Mouse (Mus musculus): Measurements from ENCODE around the gene Plekhb2.

The Plekhb2 gene

DNA sequence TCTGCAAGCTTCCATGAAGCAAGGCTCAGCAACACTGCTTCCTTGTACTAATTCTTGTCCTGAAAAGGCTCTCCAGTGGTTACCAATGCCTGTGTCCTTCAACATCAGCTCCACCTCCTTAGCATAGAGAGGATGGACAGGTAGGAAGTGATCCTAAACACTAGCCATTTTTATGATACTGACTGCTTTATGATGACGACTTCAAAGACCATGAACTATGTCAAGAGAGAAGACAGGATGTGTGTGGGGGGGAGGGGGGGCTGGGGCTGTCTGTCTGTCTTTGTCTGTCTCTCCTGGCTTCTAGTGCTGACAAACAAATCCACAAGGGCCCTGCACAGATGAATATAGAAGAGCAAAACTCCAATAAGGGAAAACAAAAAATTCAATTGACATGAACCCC lies 18.4 kb upstream of the Plekhb2 start:
- DNase-seq (ENCODE audit: low spot score in 2 of 2), result no peak

- no peak for DNase-seq (ENCODE audit: low spot score in 2 of 2)
These were observed 14.9 kb upstream of the Plekhb2 start for GRCm38 (mm10) chr1:34834904-34835303.

- no peak for DNase-seq (ENCODE audit: low spot score in 2 of 2)
These were observed 11.7 kb upstream of the Plekhb2 start for GRCm38 (mm10) chr1:34837951-34838689.

DNA sequence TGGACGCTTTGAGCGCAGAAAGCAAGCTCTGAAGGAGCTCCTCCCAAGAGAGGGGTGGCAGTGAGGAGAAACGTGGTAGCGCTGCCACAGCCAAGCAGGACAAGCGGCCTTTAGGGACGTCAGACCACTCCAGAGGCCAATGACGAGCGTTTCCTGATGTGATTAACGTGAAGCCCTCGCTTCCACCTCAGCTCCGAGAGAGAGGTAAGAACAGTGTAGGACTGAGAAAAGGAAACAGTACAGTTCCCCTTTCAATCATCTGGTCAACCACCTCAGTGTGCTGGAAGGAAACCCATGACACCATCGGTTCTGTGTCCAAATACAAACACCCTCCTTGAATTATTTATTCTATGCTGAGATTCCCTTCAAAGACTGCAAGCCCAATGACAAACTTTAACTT lies 10.5 kb upstream of the Plekhb2 start:
- DNase-seq (ENCODE audit: low spot score in 2 of 2), result no peak

GRCm38 (mm10) chr1:34841709-34842388 lies 7.9 kb upstream of the Plekhb2 start:
- DNase-seq (ENCODE audit: low spot score in 2 of 2), result no peak

DNA sequence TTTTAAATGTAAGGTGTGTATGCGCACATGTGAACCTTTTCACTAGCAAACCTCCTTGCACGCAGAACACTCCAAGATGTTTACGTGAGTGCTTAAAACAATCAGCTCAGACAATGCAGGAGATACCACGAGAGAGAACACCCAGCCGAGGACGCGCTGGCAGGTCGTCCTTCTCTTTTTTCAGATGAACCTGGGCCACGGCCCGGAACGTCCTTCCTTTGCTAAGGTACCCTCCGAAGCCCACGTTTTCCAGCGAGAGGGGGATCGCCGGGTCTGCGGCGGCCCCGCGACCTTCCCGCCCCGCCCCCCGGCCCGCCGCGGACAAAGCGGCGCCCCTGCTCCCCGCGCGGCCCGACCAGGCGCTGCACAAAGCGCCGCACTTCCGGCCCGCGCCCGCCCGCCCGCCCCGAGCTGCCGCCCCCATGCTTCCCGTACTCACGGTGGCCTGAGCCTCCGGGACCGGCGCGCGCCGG lies 7.4 kb upstream of the Plekhb2 start:
- DNase-seq (ENCODE audit: low spot score in 2 of 2), result no peak

DNA sequence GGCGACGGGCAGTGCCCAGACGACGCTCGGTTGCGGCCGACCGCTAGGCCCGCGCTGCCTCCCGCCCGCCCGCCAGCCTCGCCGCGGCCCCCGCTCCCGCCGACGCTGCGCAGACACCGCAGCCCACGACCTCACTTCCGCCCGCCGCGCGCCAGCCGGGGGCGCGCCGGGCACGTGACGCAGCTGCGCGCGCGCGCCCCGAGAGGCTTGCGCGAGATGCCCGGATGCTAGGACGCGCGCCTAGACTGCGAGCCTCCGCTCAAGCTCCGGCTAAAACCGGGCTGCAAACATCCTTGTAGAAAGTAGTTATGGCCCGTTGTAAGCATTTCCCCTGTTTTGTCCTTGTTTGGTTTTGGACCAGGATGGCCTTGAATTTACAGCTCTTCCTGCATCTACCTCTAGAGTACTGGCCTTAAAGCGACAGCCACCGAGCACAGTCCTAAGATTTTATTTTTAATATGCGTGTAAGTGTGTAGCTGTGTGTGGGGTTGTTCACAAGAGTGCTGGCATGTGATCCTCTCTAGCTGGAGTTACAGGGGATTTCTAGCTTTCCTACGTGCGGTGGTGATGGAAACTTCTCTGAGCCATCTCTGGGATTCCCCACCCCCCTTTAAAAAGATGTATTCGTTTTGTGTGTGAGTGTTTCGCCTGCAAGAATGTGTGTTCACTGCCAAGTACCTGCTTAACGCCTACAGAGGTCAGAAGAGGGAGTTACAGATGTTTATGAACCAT lies 6.7 kb upstream of the Plekhb2 start, which contains the start of gene Fam168b:
Gene Fam168b (minus strand): TSS at position 179 of the 732 bp plus-strand sequence.
- DNase-seq (ENCODE audit: low spot score in 2 of 2), result peak; percentile 78 to 82

GRCm38 (mm10) chr1:34847070-34847469 lies 2.7 kb upstream of the Plekhb2 start:
- DNase-seq (ENCODE audit: low spot score in 2 of 2), result no peak

DNA sequence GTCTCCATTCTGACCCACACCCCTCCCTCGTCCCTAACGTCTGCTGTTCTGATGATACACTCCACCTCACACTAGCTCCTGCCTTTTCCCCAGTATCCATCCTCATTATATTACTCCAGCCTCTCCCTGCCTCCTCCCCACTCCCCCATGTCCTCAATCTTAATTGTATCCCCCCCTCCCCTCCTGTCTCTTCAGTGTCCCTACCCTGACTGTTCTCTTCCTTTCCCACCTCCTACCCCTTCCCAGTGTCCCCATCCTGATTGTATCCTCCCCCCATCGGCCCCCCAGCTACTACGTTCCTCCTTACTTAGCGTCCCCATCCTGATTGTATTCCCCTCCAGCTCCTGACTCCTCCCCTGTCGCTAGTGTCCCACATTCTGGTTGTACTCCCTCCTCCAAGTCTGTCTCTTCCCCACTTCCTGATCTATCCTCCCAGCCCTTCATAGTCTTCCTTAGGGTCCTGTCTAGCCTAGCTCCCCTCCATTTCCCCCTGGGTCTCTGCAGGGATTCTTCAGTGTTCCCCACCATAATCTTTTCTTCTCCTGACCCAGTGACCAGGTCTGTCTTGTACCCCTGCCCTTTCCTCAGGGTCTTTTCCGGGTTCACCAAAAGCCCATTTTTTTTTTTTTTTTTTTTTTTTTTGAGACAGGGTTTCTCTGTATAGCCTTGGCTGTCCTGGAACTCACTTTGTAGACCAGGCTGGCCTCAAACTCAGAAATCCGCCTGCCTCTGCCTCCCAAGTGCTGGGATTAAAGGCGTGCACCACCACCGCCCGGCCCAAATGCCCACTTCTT lies 764 bp downstream of the Plekhb2 start:
- DNase-seq (ENCODE audit: low spot score in 2 of 2), result no peak

DNA sequence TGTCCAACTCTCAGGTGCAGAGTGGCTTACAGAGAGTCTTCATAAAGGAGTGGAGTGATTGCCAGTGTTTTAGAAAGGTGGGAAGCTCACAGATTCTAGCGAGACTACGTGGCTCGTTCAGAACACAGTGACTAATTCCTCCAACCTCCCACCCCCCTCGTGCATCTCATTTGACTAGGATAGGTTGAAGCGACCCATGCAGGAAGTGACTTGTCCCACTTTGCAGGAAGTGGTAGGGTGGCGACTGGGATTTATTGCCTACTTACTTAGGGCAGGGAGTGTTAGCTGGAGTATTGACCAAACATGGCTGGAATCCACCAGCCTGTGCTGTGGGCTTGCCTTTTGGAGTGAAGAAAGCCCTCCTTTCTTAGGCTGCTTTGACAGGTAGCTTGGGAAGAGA lies 1.8 kb downstream of the Plekhb2 start:
- peak in 1 of 2 experiments; percentile 31 for DNase-seq (ENCODE audit: low spot score in 2 of 2)

DNA sequence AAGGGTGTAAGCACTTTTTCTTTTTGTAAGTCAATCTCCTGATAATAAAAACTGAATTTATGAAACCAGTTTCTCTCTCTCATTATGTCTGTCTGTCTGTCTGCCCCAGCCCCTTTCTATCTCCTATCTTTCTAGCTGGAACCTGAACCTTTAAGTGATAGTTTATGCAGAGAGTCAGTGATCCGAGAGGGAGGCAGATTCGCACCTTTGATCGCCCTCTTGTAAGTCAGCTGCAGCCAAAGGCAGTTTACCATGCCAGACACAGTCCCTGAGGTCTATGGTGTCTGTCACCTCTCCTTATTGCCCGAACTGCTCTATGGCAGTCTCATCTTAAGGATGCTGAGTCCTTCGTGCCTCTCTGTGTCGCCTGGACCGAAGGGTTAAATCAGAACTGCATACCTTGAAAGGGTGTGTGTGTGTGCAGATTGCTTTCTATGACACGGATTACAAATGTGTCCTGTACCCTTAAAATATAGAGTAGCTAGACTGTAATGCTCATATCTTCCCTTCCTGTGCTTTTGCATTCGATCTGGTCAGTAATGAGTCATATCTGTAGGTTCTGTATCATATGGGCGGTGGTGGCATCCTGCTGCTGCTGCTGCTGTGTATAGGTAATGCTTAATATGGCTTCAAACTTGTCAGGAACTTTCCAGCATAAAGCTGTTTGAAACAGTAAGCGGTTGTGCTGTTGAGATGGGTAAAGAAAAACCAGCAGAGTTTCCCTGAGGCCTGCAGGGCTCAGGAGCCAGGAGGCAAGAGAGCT lies 2.5 kb downstream of the Plekhb2 start:
- DNase-seq (ENCODE audit: low spot score in 2 of 2), result no peak

- no peak for DNase-seq (ENCODE audit: low spot score in 2 of 2)
These were observed 4.0 kb downstream of the Plekhb2 start for GRCm38 (mm10) chr1:34853786-34854185.

DNA sequence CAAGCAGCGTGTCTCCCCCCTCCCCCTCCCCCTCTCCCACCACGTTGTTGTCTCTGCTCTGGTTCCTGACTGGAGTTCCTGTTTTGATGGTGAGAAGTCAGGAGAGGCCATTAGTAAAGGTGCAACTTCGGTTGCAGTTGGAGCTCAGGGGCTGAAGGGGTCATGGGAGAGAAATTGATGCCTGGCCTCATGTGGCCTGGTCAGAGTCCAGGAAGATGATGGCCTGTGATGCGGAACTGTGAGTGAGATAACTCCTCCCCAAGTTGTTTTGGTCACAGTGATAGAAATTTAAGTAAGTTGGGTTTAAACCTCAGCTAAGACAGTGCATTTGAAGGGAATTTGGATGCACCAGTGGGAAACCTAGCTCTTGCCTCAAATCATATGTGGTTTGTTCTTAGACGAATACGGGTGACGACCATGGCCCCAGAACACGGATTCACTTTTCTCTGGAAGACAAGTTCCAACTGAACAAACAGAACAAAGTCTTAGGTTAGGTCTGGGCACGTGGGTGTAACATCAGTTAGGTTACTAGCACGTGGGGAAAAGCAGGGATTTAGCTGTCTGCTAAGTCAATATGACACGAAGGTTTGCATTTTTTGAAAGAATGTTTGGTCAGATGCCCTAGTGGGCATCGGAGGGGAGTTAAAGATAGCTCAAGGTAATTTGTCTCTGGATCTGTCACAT lies 5.4 kb downstream of the Plekhb2 start:
- no peak for DNase-seq (ENCODE audit: low spot score in 2 of 2)

- no peak for DNase-seq (ENCODE audit: low spot score in 2 of 2)
These were observed 8.9 kb downstream of the Plekhb2 start for GRCm38 (mm10) chr1:34858671-34859070.

GRCm38 (mm10) chr1:34859761-34860160 lies 10.0 kb downstream of the Plekhb2 start:
- DNase-seq (ENCODE audit: low spot score in 2 of 2), result no peak

DNA sequence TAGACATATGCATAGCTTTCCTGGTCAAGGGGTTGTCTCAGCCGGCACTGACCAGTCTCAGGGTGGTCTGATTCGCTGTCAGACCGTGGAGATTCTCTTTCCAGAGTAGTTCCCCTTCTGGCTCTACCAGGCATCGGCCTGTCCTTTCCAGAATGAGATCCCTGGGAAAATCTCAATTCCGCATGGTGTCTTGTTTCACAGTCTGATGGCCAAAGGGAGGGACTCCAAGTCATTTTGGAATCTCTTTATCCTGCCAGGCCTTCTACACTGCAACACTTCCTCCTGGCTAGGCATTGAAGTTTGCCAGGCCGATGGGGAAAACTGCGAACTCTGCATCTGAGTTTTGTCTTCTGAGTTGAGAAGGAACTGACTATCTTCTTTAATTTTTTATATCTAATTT lies 10.4 kb downstream of the Plekhb2 start:
- DNase-seq (ENCODE audit: low spot score in 2 of 2), result no peak

- no peak for DNase-seq (ENCODE audit: low spot score in 2 of 2)
These were observed 13.1 kb downstream of the Plekhb2 start for GRCm38 (mm10) chr1:34862877-34863276.

DNA sequence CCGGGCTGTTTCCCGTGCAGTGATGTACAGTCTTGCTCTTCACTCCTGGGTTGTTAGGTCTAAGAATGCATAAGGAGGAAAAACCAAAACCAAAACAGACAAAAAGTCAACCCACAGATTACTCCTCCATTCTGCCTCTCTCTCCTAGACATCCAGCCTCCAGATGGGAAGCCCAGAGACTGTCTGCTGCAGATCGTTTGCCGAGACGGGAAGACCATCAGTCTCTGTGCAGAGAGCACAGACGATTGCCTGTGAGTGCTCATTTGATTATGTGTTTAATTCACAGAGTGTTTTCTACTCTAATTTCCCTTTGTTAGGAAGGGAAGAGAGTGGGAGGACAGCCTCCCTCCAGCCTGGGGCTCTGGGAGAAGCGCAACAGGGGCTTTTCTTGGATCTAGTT lies 13.5 kb downstream of the Plekhb2 start:
- DNase-seq (ENCODE audit: low spot score in 2 of 2), result no peak

GRCm38 (mm10) chr1:34864243-34864642 lies 14.5 kb downstream of the Plekhb2 start:
- no peak for DNase-seq (ENCODE audit: low spot score in 2 of 2)

- no peak for DNase-seq (ENCODE audit: low spot score in 2 of 2)
These were observed 16.1 kb downstream of the Plekhb2 start for GRCm38 (mm10) chr1:34865866-34866265.

Data from right cerebral cortex, postnatal 36 days (tissue).